Mouse (Mus musculus): ENCODE data around the gene Srcin1. TPM values are rescaled to one million over a fixed set of nuclear protein-coding genes. Genes with fewer than 3 reads are reported as not detected.

The Srcin1 gene
- polyA plus RNA-seq, 1 experiment = 0.32 TPM

- DNase-seq = no peak
- peaks cover 27% of the 10 kb centered on the region for H3K4me1 ChIP-seq (replicated peaks; ENCODE audit: control insufficient read depth, insufficient read depth, low read length)
- H3K36me3 ChIP-seq (ENCODE audit: control insufficient read depth, insufficient read depth, low read length) = no peaks in the 10 kb centered on the region
- H3K27me3 ChIP-seq (ENCODE audit: control insufficient read depth, insufficient read depth, low read length) = peaks cover 30% of the 10 kb centered on the region
- TF ChIP-seq CTCF (IDR thresholded peaks at IDR 0.05; ENCODE audit: borderline replicate concordance, control insufficient read depth, extremely low read depth, insufficient read depth, low read length, poor library complexity) (no peak), POLR2A (IDR thresholded peaks at IDR 0.05; ENCODE audit: control insufficient read depth, extremely low read depth, insufficient read depth, low read length, poor library complexity) (no peak)
- no peak overlapping the region for H3K27ac ChIP-seq (ENCODE audit: control insufficient read depth, insufficient read depth, low read length)
- 26% methylated on average over 7 of the region's 7 CpGs for WGBS
- no peak overlapping the region for H3K4me3 ChIP-seq (ENCODE audit: control insufficient read depth, insufficient read depth, low read length)
Measured at GRCm38 (mm10) chr11:97533653-97534052, 42.3 kb downstream of the Srcin1 start.

GRCm38 (mm10) chr11:97532950-97533582, 42.9 kb downstream of the Srcin1 start:
- peak; percentile 44 for DNase-seq
- Histone ChIP-seq H3K27me3 (ENCODE audit: control insufficient read depth, insufficient read depth, low read length) (peaks cover 30% of the 10 kb centered on the region), H3K4me1 (replicated peaks; ENCODE audit: control insufficient read depth, insufficient read depth, low read length) (peaks cover 27% of the 10 kb centered on the region), H3K27ac (ENCODE audit: control insufficient read depth, insufficient read depth, low read length) (no peak overlapping the region), H3K4me3 (ENCODE audit: control insufficient read depth, insufficient read depth, low read length) (peak overlapping the region; percentile 18; the same call in 1 of the 2 replicates), H3K36me3 (ENCODE audit: control insufficient read depth, insufficient read depth, low read length) (no peaks in the 10 kb centered on the region)
- WGBS = 2% methylated on average over 20 of the region's 20 CpGs
- TF ChIP-seq CTCF (IDR thresholded peaks at IDR 0.05; ENCODE audit: borderline replicate concordance, control insufficient read depth, extremely low read depth, insufficient read depth, low read length, poor library complexity) = no peak
- TF ChIP-seq POLR2A (IDR thresholded peaks at IDR 0.05; ENCODE audit: control insufficient read depth, extremely low read depth, insufficient read depth, low read length, poor library complexity) = no peak

DNA sequence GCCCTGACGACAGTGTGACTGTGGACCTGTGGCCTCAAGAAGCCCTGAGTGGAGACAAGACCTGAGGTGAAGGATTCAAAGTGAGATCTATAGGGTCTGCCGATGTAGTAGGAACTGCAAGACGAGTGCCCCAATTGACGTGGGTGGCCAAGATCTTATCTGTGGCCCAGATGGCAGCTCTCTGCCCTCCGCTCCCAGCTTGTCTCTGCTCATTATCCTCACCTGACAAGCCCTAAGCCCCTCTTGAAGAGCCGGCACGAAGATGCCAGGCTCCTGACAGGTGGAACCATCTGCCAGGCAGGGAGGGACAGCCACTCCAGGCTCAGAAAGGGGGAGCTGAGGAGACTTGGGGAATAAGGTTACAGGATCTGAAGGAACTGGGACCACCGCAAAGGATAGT, 43.6 kb downstream of the Srcin1 start:
- H3K4me1 ChIP-seq (replicated peaks; ENCODE audit: control insufficient read depth, insufficient read depth, low read length) = peaks cover 27% of the 10 kb centered on the region
- 5% methylated on average over 8 of the region's 8 CpGs for WGBS
- TF ChIP-seq POLR2A (IDR thresholded peaks at IDR 0.05; ENCODE audit: control insufficient read depth, extremely low read depth, insufficient read depth, low read length, poor library complexity) = no peak
- no peak for TF ChIP-seq CTCF (IDR thresholded peaks at IDR 0.05; ENCODE audit: borderline replicate concordance, control insufficient read depth, extremely low read depth, insufficient read depth, low read length, poor library complexity)
- H3K27me3 ChIP-seq (ENCODE audit: control insufficient read depth, insufficient read depth, low read length) = peaks cover 25% of the 10 kb centered on the region
- peak; percentile 9 for DNase-seq
- H3K36me3 ChIP-seq (ENCODE audit: control insufficient read depth, insufficient read depth, low read length) = no peaks in the 10 kb centered on the region
- H3K4me3 ChIP-seq (ENCODE audit: control insufficient read depth, insufficient read depth, low read length) = no peak overlapping the region
- H3K27ac ChIP-seq (ENCODE audit: control insufficient read depth, insufficient read depth, low read length) = no peak overlapping the region

- H3K4me1 ChIP-seq (replicated peaks; ENCODE audit: control insufficient read depth, insufficient read depth, low read length) = peaks cover 23% of the 10 kb centered on the region
- TF ChIP-seq POLR2A (IDR thresholded peaks at IDR 0.05; ENCODE audit: control insufficient read depth, extremely low read depth, insufficient read depth, low read length, poor library complexity) (no peak), CTCF (IDR thresholded peaks at IDR 0.05; ENCODE audit: borderline replicate concordance, control insufficient read depth, extremely low read depth, insufficient read depth, low read length, poor library complexity) (peak; percentile 99)
- H3K4me3 ChIP-seq (ENCODE audit: control insufficient read depth, insufficient read depth, low read length) = peak overlapping the region; percentile 56
- H3K36me3 ChIP-seq (ENCODE audit: control insufficient read depth, insufficient read depth, low read length) = no peaks in the 10 kb centered on the region
- 9% methylated on average over 46 of the region's 46 CpGs for WGBS
- H3K27ac ChIP-seq (ENCODE audit: control insufficient read depth, insufficient read depth, low read length) = no peak overlapping the region
- peak; percentile 91 for DNase-seq
- peaks cover 20% of the 10 kb centered on the region for H3K27me3 ChIP-seq (ENCODE audit: control insufficient read depth, insufficient read depth, low read length)
Measured at GRCm38 (mm10) chr11:97531381-97532260, 44.4 kb downstream of the Srcin1 start.

- Histone ChIP-seq H3K36me3 (ENCODE audit: control insufficient read depth, insufficient read depth, low read length) (no peaks in the 10 kb centered on the region), H3K27me3 (ENCODE audit: control insufficient read depth, insufficient read depth, low read length) (peaks cover 17% of the 10 kb centered on the region), H3K27ac (ENCODE audit: control insufficient read depth, insufficient read depth, low read length) (no peak overlapping the region), H3K4me3 (ENCODE audit: control insufficient read depth, insufficient read depth, low read length) (no peak overlapping the region), H3K4me1 (replicated peaks; ENCODE audit: control insufficient read depth, insufficient read depth, low read length) (peaks cover 23% of the 10 kb centered on the region)
- no peak for DNase-seq
- no peak for TF ChIP-seq CTCF (IDR thresholded peaks at IDR 0.05; ENCODE audit: borderline replicate concordance, control insufficient read depth, extremely low read depth, insufficient read depth, low read length, poor library complexity)
- 54% methylated on average over 5 of the region's 5 CpGs for WGBS
Measured at GRCm38 (mm10) chr11:97530961-97531360, 45.0 kb downstream of the Srcin1 start.

DNA sequence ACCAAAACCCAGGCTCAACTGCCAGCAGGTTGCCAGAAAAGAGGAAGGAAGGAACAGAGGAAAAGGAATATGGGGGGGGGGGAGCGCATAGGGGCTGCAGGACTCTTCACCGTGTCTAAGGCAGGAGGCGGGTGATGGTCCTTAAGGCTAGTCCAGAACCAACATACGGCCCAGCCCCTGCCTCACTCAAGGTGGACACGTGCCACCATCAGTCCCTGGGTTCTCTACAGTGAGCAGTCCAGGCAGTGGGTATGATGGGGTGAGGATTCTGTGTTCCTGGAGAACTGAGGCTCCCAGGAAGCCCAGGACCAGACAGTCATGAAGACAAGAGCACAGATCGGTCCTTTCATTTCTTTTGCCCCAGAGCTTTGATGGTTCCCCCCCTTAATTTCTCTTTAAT, 45.9 kb downstream of the Srcin1 start:
- WGBS = 73% methylated on average over 5 of the region's 6 CpGs
- no peak for DNase-seq
- Histone ChIP-seq H3K4me1 (replicated peaks; ENCODE audit: control insufficient read depth, insufficient read depth, low read length) (peaks cover 22% of the 10 kb centered on the region), H3K4me3 (ENCODE audit: control insufficient read depth, insufficient read depth, low read length) (no peak overlapping the region), H3K27ac (ENCODE audit: control insufficient read depth, insufficient read depth, low read length) (no peak overlapping the region), H3K36me3 (ENCODE audit: control insufficient read depth, insufficient read depth, low read length) (no peaks in the 10 kb centered on the region), H3K27me3 (ENCODE audit: control insufficient read depth, insufficient read depth, low read length) (peaks cover 15% of the 10 kb centered on the region)
- no peak for TF ChIP-seq POLR2A (IDR thresholded peaks at IDR 0.05; ENCODE audit: control insufficient read depth, extremely low read depth, insufficient read depth, low read length, poor library complexity)
- TF ChIP-seq CTCF (IDR thresholded peaks at IDR 0.05; ENCODE audit: borderline replicate concordance, control insufficient read depth, extremely low read depth, insufficient read depth, low read length, poor library complexity) = no peak
